In genomic region chr19:42673133-42673532, GRCm38 (mm10) we compare ENCODE assay signal across 8 mouse cellular contexts.
DNase-seq lines count a peak whose midpoint lies in the region.

No protein-coding gene starts in this region.

- peak; percentile 26 for DNase-seq in cerebellum, adult 9-10 months
- no peak for DNase-seq in cerebellum, adult 11 months
- peak; percentile 43 for DNase-seq in kidney, adult 11 months
- DNase-seq in left cerebral cortex, adult 11 months (ENCODE audit: low spot score): peak; percentile 44
- peak; percentile 66 for DNase-seq in retina, embryonic 14.5 days (ENCODE audit: low spot score)
- no peak for DNase-seq in adipocyte (ENCODE audit: low spot score)
- no peak for DNase-seq in lung, postnatal 14 days
- DNase-seq in adrenal gland, adult 8-10 months: no peak

Comparison
In these comparisons a context has a peak if more than half of its experiments do, and no peak if none do; other contexts are left out.
1. DNase-seq: peak in cerebellum, adult 9-10 months (single experiment), kidney, adult 11 months (single experiment), left cerebral cortex, adult 11 months (single experiment) and retina, embryonic 14.5 days (single experiment); none in cerebellum, adult 11 months (single experiment), adipocyte (single experiment), lung, postnatal 14 days (single experiment) and adrenal gland, adult 8-10 months (single experiment).